Mouse (Mus musculus): ENCODE measurements at regions not wholly inside any gene's neighbourhood (a gene's known extent, or its start where the extent isn't known, plus 50 kb on each side); places are given as distances from the start of the nearest gene placed in this dataset.

DNA sequence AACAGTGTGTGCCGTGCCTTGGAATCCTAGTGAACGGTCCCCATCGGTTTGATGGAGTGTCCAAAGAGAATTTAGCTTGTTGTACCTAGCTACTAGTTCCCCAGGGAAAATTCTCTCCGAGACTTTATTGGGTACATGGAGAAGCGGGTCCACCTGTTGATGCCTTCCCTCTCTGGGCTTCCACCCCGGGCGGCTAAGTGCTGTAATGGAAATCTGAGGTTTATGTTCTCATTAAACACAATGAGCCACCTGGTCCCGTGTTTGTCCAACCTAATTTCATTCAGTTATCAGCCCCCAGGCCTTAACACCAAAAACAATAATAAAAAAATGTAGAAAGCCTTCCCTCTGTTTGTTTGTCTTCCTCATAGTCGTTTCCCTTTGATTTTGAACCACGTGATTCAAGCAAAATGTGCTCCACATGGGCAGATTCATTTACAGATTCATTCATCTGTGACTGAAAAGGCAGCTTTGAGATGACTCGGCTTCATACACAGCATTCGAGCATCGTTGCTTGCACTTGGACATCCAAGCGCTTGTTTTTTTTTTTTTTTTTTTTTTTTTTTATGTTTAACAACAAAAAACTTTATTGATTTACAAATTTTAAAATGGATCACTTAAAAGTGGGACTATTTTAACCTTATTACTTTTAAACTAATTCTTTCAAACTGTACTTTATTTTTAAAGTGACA is 84.5 kb upstream of the Smim23 start:
- no peak for DNase-seq

DNA sequence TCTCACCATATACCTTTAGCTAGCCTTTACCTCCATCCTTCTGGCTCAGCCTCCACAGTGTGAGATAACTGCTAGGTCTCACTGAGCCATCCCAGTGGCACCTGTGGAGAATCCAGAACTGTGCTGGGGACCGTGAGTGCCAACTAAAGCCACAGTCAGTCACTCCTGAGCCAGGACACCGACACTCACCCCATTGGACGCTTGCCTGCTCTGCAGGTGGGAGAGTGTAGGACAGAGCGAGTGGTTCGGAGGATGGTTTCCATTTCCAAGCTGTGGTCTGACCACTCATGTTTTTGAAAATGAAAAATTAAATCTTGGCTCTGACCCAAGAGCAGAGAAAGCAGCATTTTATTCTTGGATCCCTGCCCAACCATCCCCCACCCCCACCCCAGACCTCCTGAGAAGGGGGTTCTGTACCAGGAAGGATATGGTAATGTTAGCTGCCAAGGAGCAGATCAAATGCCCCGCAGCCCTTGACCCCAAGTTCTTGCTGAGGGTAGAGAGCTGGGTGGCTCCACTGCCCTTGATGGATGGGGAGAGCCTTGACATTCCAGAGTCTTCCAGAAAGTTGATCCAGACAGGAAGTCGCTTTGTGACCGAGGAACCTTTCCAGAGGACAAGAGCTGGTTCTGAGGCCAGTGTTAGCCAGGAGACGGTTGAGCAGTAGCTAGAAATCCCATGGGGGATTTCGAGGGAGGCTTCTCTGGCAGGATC is 83.3 kb upstream of the Smim23 start:
- DNase-seq: no peak

- no peak for DNase-seq
These were observed 79.6 kb upstream of the Smim23 start for GRCm38 (mm10) chr11:32903970-32904369.

DNA sequence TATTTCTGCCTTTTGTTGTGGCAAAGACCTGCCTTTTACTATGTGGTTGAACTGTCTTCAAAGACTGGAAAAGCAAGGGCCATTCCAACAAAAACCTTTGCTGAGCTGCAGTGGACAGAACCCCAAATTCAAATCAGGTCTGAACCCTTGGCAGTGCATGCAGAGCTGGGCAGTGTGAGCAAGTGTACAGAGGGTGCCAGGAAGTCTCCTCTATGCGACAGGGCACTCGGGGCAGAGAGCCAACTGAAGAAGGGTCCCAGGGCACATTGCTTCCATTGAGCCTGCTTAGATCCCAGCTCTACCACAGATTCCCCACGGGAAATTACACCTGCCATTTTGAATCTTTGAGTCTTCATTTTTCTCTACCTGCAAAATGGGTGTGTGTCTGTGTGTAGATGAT is 79.0 kb upstream of the Smim23 start:
- DNase-seq: no peak

- DNase-seq: no peak
These were observed 78.5 kb upstream of the Smim23 start for GRCm38 (mm10) chr11:32902923-32903322.

GRCm38 (mm10) chr11:32900437-32900836 is 76.0 kb upstream of the Smim23 start:
- DNase-seq: no peak

DNA sequence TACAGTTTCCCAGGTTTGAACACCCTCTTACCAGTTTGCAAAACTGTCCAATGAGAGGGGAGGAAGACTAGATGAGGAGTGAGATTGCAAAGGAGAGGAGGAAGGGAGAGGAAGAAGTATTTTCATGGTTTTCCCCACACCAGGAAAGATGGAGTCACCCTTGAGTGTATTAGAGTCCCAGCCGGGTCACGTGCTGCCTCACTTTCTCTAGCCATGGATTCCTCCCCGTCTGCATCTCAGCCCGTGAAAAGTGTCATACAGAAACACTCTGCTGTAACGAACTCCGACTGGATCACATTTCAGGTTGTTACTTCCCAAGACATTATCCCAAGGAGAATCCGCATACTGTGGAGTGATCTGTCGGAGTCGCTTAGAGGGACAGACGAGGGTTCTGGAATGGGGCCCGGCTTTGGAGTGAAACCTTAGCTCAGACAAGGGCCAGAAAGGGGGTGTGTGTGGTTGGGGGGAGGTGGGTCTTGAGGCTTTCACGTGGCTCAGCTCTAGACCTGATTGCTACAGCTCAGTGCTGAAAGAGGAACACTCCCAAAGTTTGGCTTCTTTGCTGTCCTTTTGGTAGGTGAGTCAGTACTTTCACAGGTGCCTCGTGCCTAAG is 75.3 kb upstream of the Smim23 start:
- no peak for DNase-seq

- no peak for DNase-seq
These were observed 71.0 kb upstream of the Smim23 start for GRCm38 (mm10) chr11:32895400-32895799.

- DNase-seq: no peak
These were observed 68.9 kb upstream of the Smim23 start for GRCm38 (mm10) chr11:32893146-32893903.

DNA sequence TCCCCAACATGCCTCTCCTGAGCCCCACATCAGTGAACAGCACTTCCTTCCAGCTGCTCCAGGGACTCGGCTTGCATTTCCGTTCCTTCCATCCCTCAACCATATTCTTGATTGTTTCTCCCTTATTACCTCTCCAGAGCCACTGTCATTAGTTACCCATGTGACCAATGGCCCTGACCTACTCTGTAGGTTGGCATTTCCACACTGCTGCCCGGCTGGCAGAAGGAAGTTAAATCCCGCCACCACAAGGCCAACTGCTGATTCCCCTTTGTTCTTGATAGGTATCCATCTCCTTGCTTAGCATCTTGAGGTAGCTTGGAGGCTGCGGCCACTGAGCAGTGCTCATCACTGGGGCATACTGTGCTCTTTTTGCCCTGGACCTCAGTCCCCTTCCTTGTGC is 68.1 kb upstream of the Smim23 start:
- DNase-seq: no peak

DNA sequence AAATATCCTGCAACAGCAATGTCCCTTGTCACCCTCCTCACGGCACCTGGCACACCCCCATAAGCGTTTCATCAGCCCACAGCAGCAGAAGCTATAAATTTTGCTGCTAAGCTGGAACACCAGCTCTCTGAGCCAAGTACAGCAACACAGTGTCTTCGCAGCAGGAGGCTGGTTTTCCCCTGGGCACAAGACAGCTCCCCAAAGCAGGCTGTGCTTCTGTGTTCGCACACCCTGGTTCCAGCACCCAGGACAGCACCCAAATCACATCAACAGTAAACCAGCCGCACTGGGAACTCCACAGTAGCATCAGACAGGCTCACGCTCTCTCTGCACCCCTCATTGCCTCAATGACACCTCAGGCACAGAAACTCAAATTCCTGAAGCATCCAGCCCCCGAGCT is 64.8 kb upstream of the Smim23 start:
- DNase-seq: no peak

DNA sequence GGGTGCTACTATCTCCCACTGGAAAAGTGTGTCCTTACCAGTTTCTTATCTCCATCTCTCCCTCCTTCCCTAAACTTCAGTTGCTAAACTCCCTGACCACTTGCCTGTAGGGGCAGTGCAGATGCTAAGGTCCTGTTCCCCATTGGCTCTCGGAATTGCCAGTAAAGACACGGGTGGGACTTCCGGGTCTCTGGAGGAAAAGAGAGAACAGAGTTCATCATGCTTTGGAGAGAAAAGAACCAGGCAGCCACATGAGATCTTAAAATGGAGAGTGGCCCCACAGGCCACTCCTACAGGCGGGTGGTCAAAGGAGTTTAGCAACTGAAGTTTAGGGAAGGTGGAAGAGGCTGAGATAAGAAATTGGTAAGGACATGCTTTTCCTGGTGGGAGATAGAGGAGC is 60.3 kb upstream of the Smim23 start:
- DNase-seq: no peak

GRCm38 (mm10) chr11:32883062-32883852 is 58.9 kb upstream of the Smim23 start:
- no peak for DNase-seq

DNA sequence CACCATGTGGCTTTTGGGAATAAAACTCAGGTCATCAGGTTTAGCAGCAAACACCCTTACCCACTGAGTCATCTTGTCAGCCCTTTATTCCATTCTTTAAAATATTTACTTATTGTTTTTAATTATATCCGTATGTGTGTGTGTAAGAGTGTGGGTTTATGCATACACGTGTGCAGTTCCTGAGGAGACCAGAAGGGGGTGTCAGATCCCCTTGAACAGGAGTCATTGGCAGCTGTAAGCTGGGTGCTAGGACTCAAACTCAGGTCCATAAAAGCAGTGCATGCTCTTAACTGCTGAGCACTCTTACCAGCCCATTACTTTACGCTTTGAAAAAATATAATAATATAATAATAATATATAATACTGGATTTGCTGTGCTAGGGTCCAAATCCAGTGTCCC is 54.6 kb upstream of the Smim23 start:
- no peak for DNase-seq

Small RNA genes in the stretch of these regions (microRNA-seq; reads per million reads assigned to microRNA genes)
- 0 reads per million in 2 experiments for gene Gm26052
